Mouse (Mus musculus) CH12.LX (cell line): ENCODE measurements around the gene Rusc1.

ENCODE experiments used
- BHLHE40 ChIP-seq: IDR thresholded peaks from 2 replicates; pipeline ENCODE4 v1.6.1; 2011; ENCODE audit warnings: mild to moderate bottlenecking, low read depth, low read length, improper control_type of control experiment
- CTCF ChIP-seq, 2 experiments: IDR thresholded peaks in 1 of 2; conservative IDR thresholded peaks in 1 of 2; 2 replicates each; pipeline ENCODE4 v1.5.1; 2011 to 2012; ENCODE audit warnings: low read depth in 2 of 2, low read length in 2 of 2, improper control_type of control experiment in 1 of 2, inconsistent platforms in 1 of 2, mild to moderate bottlenecking in 1 of 2, moderate library complexity in 1 of 2
- E2F4 ChIP-seq: IDR thresholded peaks from 2 replicates; pipeline ENCODE4 v1.6.1; 2011; ENCODE audit warnings: low read depth, low read length, improper control_type of control experiment; ENCODE audit not compliant: insufficient replicate concordance
- ELF1 ChIP-seq: IDR thresholded peaks from 2 replicates; pipeline ENCODE4 v1.6.1; 2014; ENCODE audit warnings: low read depth, mild to moderate bottlenecking, inconsistent platforms, low read length, improper control_type of control experiment
- GABPA ChIP-seq: IDR thresholded peaks from 2 replicates; pipeline ENCODE4 v1.6.1; 2012; ENCODE audit warnings: low read depth, low read length, improper control_type of control experiment, inconsistent platforms; ENCODE audit not compliant: insufficient replicate concordance
- MAFK ChIP-seq: IDR thresholded peaks from 2 replicates; pipeline ENCODE4 v1.6.1; 2011; ENCODE audit warnings: low read length, improper control_type of control experiment; ENCODE audit not compliant: insufficient replicate concordance
- POLR2A ChIP-seq: IDR thresholded peaks from 2 replicates; pipeline ENCODE4 v1.6.1; 2011; ENCODE audit warnings: low read depth, mild to moderate bottlenecking, improper control_type of control experiment, low read length
- POLR2AphosphoS2 ChIP-seq: IDR thresholded peaks from 2 replicates; pipeline ENCODE4 v1.6.1; 2011; ENCODE audit warnings: low read depth, low read length, improper control_type of control experiment
- USF2 ChIP-seq: conservative IDR thresholded peaks from 2 replicates; pipeline ENCODE4 v1.6.1; 2011; ENCODE audit warnings: low read depth, low read length, improper control_type of control experiment
- ZKSCAN1 ChIP-seq: IDR thresholded peaks from 2 replicates; pipeline ENCODE4 v1.6.1; 2012; ENCODE audit warnings: low read depth, inconsistent platforms, low read length, improper control_type of control experiment, borderline replicate concordance
- ZMIZ1 ChIP-seq: IDR thresholded peaks from 2 replicates; pipeline ENCODE4 v1.6.1; 2012; ENCODE audit warnings: low read depth, mild to moderate bottlenecking, inconsistent platforms, low read length, improper control_type of control experiment

GRCm38 (mm10) chr3:89091811-89092508 lies 1.2 kb downstream of the Rusc1 start:
- TF ChIP-seq BHLHE40: no peak
- no peak for TF ChIP-seq POLR2A
- TF ChIP-seq GABPA: no peak
- TF ChIP-seq CTCF (conservative IDR thresholded peaks at IDR 0.05 in 1 of 2, IDR thresholded peaks at IDR 0.05 in 1 of 2; ENCODE audit: low read depth in 2 of 2, low read length in 2 of 2): no peak
- TF ChIP-seq ZKSCAN1: no peak
- no peak for TF ChIP-seq ELF1
- no peak for TF ChIP-seq E2F4
- TF ChIP-seq ZMIZ1: no peak
- TF ChIP-seq POLR2AphosphoS2: no peak
- TF ChIP-seq MAFK: no peak
- TF ChIP-seq USF2: no peak
